Mouse (Mus musculus): ENCODE data around the gene D11Wsu47e.
"Not testable (repeated sequence)": the region's sequence is repeated elsewhere in the genome, so short reads cannot be mapped to it uniquely, and the experiment has no call there.

The D11Wsu47e gene

GRCm38 (mm10) chr11:113683957-113684706, at the start of gene D11Wsu47e, which contains the start of gene Fam104a:
TSS of gene D11Wsu47e (plus strand) at chr11:113684412.
TSS of gene Fam104a (minus strand) at chr11:113684155.
- peak; percentile 95 for DNase-seq (ENCODE audit: low spot score)

GRCm38 (mm10) chr11:113634699-113635121, 49.5 kb upstream of the D11Wsu47e start:
- DNase-seq (ENCODE audit: low spot score) = no peak

DNA sequence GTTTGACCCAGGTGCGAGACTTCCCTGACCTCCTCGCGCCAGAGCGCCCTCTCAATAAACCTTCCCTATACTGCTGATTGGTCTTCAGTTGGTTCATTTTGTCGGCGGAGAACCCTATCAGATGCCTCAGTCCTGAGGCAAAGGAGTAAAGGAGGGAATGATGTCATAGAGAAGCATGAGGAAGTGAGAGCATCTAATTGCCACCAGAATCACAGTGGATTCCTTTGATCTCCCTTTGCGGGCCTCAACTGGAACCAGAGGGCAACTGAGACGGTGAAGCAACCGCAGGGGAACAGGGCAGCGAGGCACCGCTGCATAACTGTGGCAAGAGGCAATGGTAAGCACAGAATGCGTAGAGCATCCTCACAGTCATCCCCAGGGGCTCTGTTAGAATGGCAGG, 45.5 kb upstream of the D11Wsu47e start:
- DNase-seq (ENCODE audit: low spot score) = no peak

- DNase-seq (ENCODE audit: low spot score) = no peak
Measured at GRCm38 (mm10) chr11:113645181-113645580, 39.0 kb upstream of the D11Wsu47e start.

DNA sequence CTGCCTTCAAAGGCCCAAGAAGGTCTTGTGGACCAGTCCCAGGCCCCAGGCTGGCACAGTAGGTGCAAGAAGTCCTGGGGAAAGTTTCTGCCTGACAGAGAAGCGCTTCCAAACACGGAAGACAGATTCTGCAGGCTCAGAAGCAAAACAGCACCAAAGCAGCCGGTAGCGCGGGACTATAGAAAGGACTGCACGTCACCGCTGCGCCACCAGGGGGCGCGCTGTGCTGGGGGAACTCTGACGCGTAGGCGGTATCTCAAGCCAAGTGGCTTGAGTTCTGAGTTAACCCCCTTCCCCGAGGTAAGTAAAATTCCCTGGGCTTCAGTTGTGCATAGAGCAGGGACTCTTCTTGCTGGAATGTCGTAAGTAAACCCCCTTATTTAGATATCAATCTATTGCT, 36.1 kb upstream of the D11Wsu47e start:
- peak; percentile 75 for DNase-seq (ENCODE audit: low spot score)

DNA sequence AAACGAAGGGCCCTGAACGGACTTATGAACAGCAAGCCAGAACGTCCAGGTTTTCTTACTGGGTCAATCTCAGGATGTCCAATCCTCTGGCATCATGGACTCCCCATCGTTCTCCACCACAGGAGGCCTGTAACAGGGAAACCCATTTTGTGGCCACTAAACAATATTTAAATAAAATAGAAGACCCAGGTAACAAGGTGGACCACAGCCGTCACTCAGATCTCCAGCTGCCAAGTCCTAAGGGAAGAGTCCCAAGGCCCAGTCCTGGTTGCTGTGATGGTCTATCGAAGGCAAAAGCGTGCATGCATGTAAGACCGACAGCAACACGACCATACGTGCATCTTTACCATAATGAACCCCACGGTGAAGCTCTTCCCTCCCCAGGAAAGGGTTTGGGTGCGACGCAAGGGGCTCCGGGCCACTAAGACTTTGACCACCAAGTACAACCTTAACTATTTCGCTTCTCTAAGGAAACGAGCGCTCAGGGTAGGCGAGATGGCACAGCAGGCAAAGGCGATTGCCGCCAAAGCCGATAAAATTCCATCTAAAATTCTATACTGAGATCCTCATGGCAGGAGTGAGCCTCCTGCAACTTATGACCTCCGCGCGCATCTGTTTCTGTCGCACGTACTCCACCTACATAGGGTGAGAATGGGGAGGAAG, 35.4 kb upstream of the D11Wsu47e start, which contains the start of gene Cog1:
TSS of gene Cog1 (plus strand) at position 480 of the 663 bp plus-strand sequence.
- DNase-seq (ENCODE audit: low spot score) = no peak

GRCm38 (mm10) chr11:113649353-113650210, 34.6 kb upstream of the D11Wsu47e start, which contains the start of gene Slc39a11:
TSS of gene Slc39a11 (minus strand) at chr11:113650079.
- DNase-seq (ENCODE audit: low spot score) = peak; percentile 58

DNA sequence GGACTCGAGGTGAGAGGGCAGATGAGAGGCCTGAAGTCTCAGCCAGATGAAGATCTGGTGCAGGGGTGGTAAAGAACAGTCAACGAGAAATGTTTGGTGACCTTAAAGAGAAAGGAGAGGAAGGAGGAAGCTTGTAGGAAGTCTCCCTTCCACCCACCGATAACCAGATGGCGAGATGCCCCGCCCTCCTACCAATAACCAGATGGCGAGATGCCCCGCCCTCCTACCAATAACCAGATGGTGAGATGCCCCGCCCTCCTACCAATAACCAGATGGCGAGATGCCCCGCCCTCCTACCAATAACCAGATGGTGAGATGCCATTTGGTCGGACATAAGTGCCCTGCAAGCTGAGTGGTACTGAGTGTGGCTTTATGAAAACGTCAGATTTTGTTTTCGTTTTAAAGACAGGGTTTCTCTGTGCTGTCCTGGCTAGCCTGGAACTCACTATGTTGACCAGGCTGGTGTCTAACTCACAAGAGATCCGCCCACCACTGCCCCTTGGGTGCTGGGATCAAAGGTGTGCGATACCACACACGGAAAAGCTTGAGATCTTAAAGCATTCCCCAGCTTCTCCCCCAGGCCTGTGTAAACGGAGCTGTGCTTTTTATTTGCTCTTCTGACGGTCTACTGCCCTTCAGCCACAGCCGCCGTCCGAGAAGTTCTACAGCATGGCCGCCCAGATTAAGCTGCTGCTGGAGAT, 32.9 kb upstream of the D11Wsu47e start:
- DNase-seq (ENCODE audit: low spot score) = peak; percentile 68

DNA sequence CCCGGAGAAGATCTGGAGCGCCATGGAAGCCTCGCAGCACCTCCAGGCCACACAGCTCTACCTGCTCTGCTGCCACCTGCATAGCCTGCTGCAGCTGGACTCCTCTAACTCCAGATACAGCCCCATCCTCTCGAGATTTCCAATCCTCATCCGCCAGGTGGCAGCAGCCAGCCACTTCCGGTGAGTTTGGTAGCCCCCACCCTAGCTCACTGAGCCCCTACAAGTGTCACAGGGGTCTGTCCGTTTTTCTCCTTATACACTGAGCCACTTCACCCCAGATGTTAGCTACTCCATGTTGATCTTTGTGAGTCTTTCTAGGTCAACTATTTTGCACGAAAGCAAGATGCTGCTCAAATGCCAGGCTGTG, 32.3 kb upstream of the D11Wsu47e start:
- no peak for DNase-seq (ENCODE audit: low spot score)

- no peak for DNase-seq (ENCODE audit: low spot score)
Measured at GRCm38 (mm10) chr11:113652516-113652915, 31.7 kb upstream of the D11Wsu47e start.

- DNase-seq (ENCODE audit: low spot score) = no peak
Measured at GRCm38 (mm10) chr11:113654105-113654504, 30.1 kb upstream of the D11Wsu47e start.

GRCm38 (mm10) chr11:113654561-113655270, 29.5 kb upstream of the D11Wsu47e start:
- no peak for DNase-seq (ENCODE audit: low spot score)

DNA sequence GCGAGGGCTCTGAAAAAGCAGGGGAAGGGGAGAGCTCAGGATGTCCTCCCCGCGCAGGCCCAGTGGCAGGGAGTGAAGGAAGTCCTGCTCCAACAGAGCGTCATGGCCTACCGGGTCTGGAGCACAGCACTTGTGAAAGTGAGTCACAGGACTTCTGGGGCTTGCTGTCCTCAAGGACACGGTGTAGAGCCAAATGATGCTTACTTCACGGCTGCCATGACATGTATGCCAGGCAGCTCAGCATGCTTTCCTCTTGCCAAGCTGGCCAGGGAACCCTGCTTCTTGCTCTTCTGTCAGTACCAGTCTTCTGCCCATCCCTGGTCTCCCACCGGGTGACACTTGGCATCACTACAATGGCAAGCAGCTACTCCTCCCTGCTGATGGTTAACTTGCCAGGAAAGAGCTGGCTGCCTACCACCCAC, 27.7 kb upstream of the D11Wsu47e start:
- no peak for DNase-seq (ENCODE audit: low spot score)

- DNase-seq (ENCODE audit: low spot score) = no peak
Measured at GRCm38 (mm10) chr11:113657221-113657620, 27.0 kb upstream of the D11Wsu47e start.

GRCm38 (mm10) chr11:113658319-113658718, 25.9 kb upstream of the D11Wsu47e start:
- no peak for DNase-seq (ENCODE audit: low spot score)

DNA sequence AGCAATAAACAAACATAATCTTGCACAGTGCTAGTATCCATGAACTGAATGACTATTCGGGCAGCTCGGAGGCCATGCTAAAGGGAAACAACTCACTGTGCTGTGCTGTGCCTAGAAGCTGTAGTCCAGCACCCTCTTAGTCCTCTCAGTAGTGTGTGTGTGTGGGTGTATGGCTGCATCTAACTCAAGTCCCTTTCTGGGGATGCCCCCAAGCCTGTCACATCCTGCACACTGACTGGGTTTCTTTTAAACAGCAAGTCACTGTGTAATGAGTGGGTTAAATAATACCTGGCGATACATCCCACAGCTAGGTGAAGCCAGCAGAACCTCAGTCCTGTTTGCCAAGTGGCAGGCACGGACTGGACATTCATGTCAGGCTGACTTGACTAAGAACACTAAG, 25.4 kb upstream of the D11Wsu47e start:
- no peak for DNase-seq (ENCODE audit: low spot score)

DNA sequence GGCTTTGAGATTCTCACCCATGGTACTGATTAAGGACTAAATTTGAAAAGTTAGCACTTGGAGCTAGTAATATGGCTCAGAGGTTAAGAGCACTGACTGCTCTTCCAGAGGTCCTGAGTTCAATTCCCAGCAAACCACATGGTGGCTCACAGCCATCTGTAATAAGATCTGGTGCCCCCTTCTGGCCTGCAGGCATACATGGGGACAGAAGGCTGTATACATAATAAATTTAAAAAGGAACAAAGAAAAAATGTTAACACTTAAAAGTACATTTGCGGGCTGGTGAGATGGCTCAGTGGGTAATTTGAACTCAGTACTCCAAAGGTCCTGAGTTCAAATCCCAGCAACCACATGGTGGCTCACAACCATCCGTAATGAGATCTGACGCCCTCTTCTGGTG, 24.0 kb upstream of the D11Wsu47e start:
- not testable (repeated sequence) for DNase-seq (ENCODE audit: low spot score)

DNA sequence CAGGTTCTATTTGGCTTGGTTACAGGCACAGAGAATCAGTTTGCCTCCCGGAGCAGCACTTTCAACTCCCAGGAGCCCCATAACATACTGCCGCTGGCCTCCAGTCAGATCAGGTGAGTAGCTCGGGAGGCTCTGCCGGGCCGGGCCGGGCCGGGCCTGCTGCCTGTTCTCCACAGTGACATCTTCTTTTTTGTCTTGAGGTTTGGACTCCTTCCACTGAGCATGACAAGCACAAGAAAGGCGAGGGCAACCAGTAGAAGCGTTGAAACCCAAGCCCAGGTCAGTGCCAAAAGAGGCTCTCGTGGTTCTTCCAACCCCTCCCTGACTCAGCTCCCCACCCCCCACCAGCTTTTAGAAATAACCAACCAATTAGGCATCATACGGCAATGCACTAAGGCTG, 23.3 kb upstream of the D11Wsu47e start:
- no peak for DNase-seq (ENCODE audit: low spot score)

DNA sequence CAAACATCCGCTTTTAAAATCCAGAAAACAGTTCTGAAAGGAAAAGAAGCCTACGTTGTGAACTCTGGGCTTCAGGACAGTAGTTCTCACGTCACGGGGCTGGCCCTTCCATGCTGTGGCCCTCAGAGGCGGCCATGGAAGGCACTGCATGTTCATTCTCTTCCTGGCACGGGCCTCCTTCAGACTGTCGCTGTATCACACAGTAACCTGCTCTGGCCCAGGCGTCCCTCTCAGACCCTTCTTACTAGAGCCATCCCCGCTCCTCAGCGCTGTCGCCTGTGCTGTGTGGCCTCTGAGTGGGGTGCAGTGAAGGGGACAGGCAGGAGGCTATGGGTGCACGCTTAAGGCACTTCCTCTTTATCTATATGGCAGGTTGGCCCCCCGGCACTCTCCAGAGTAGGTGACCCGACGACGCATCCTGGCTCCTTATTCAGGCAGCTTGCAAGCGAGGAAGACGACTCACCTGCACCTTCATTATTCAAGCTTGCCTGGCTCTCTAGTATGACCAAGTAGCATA, 22.3 kb upstream of the D11Wsu47e start:
- no peak for DNase-seq (ENCODE audit: low spot score)

DNA sequence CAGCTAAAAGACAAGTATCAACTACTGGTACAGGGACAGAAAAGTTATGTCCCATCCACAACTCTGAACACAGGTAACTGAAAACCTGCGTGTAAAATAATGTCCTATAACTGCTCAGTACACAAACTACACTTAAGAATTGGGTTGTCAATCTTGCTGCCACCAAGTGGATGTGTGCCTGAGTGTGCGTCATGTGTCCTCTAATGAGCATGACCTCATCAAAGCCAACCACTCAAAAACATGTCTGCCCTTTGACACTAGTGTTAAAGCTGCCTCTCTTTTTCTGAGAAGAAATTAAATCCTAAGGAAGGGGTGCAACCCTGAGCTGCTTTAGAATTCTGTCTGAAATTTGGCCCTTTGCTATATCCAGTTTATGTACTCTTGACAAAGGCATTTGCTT, 19.9 kb upstream of the D11Wsu47e start:
- DNase-seq (ENCODE audit: low spot score) = no peak

GRCm38 (mm10) chr11:113666205-113666604, 18.0 kb upstream of the D11Wsu47e start:
- no peak for DNase-seq (ENCODE audit: low spot score)
